Mouse (Mus musculus): ENCODE measurements at regions not wholly inside any gene's neighbourhood (a gene's known extent, or its start where the extent isn't known, plus 50 kb on each side); places are given as distances from the start of the nearest gene placed in this dataset.

DNA sequence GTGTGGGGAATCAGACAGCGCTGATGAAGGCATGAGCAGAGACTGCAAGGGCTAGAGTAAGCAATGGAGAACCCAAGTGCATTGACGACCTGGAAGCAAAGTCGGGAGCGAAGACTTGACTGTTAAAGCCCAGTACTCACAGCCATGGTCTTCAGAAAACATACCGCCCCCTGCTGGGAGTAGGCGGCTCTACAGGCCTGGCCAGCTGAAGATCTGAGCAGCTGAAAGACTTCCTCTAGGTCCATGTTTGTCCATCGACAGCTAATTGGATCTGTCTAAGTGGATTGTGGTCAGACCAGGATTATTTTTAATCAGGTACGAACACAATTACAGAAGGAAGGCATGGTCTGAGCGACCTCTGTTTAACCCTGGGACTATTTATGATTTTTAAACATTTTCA, 230.0 kb downstream of the Slc30a10 start:
- H3K27ac ChIP-seq (ENCODE audit: insufficient read depth, low read depth, low read length, poor library complexity, severe bottlenecking) = no peak overlapping the region
- DNase-seq (ENCODE audit: low read depth, low spot score) = peak; percentile 27
- H3K9me3 ChIP-seq (ENCODE audit: control insufficient read depth, insufficient read depth, low read depth, low read length) = no peaks in the 10 kb centered on the region
- TF ChIP-seq ZC3H11A (IDR thresholded peaks at IDR 0.05; ENCODE audit: borderline replicate concordance, low read depth, low read length) = no peak
- no peak for TF ChIP-seq MAFK (IDR thresholded peaks at IDR 0.05; ENCODE audit: insufficient read depth, low read depth, low read length)
- no peak for TF ChIP-seq CHD2 (IDR thresholded peaks at IDR 0.05; ENCODE audit: low read depth, low read length)
- no peak for TF ChIP-seq HCFC1 (IDR thresholded peaks at IDR 0.05; ENCODE audit: borderline replicate concordance, insufficient read depth, low read length)
- TF ChIP-seq ZNF384 (IDR thresholded peaks at IDR 0.05; ENCODE audit: low read depth, low read length) = no peak
- no peaks in the 10 kb centered on the region for H3K36me3 ChIP-seq (ENCODE audit: control insufficient read depth, insufficient read depth, low read length, poor library complexity, severe bottlenecking)
- H3K4me3 ChIP-seq (ENCODE audit: insufficient read depth in 1 of 2, low read depth in 1 of 2, low read length in 2 of 2, poor library complexity in 1 of 2, severe bottlenecking in 1 of 2) = no peak overlapping the region
- no peak overlapping the region for H3K9ac ChIP-seq (ENCODE audit: insufficient read depth, low read depth, low read length, poor library complexity, severe bottlenecking)
- H3K4me1 ChIP-seq (ENCODE audit: control insufficient read depth in 2 of 2, insufficient read depth in 2 of 2, low read length in 2 of 2, poor library complexity in 1 of 2) = no peaks in the 10 kb centered on the region
- in situ Hi-C loops (cut with MboI; ENCODE audit: low sequenced_read_pairs in 2 of 2, unreplicated experiment in 2 of 2) = no loop called here

DNA sequence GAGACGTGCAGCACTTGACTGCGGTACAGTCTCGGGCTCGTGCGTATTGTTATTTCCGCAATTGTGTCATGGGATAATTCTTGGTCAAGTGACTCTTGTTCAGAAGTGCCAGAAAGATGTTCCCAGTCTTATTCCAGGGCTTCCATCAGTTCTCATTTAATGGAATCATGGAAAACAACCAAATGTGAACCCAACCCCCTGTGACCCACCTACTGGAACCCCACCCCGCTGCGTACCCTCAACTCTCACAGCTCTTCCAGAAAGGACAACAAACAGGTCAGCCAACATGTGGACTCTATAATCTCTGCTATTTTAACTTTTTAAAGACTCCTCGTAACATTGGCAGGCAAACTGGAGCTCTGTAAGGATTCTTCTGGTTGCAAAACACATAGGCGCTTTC, 233.9 kb downstream of the Slc30a10 start:
- H3K27ac ChIP-seq (ENCODE audit: insufficient read depth, low read depth, low read length, poor library complexity, severe bottlenecking) = no peak overlapping the region
- no peak for DNase-seq (ENCODE audit: low read depth, low spot score)

DNA sequence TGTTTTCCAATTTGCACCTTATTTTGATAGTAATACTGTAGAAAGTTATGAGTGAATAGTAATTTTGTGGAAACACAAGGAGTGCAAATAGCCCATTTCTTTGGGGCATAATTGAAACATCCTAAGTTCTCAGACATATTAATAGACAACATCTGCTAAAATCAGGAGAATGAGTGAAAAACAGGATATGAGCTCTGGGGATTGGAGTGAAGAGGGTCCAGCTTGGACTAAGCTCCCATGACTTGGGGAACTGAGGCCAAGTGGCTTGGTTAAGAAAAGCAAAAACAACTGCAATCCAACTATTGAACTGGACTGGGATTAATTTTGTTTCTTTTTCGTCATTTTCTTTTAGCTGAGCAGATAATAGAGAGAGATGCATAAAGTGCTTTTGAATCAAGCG, 240.7 kb downstream of the Slc30a10 start:
- no peak overlapping the region for H3K4me3 ChIP-seq (ENCODE audit: insufficient read depth in 1 of 2, low read depth in 1 of 2, low read length in 2 of 2, poor library complexity in 1 of 2, severe bottlenecking in 1 of 2)
- no peak for TF ChIP-seq ZC3H11A (IDR thresholded peaks at IDR 0.05; ENCODE audit: borderline replicate concordance, low read depth, low read length)
- no peak for DNase-seq (ENCODE audit: low read depth, low spot score)
- H3K9ac ChIP-seq (ENCODE audit: insufficient read depth, low read depth, low read length, poor library complexity, severe bottlenecking) = no peak overlapping the region
- in situ Hi-C loops (cut with MboI; ENCODE audit: low sequenced_read_pairs in 2 of 2, unreplicated experiment in 2 of 2) = no loop called here
- no peak overlapping the region for H3K27ac ChIP-seq (ENCODE audit: insufficient read depth, low read depth, low read length, poor library complexity, severe bottlenecking)
- no peaks in the 10 kb centered on the region for H3K4me1 ChIP-seq (ENCODE audit: control insufficient read depth in 2 of 2, insufficient read depth in 2 of 2, low read length in 2 of 2, poor library complexity in 1 of 2)
- H3K36me3 ChIP-seq (ENCODE audit: control insufficient read depth, insufficient read depth, low read length, poor library complexity, severe bottlenecking) = no peaks in the 10 kb centered on the region
- H3K9me3 ChIP-seq (ENCODE audit: control insufficient read depth, insufficient read depth, low read depth, low read length) = no peaks in the 10 kb centered on the region

More for the DNA sequence above, 233.9 kb downstream of the Slc30a10 start:
- in situ Hi-C loops (cut with MboI; ENCODE audit: low sequenced_read_pairs in 2 of 2, unreplicated experiment in 2 of 2) = no loop called here
- H3K4me3 ChIP-seq (ENCODE audit: insufficient read depth in 1 of 2, low read depth in 1 of 2, low read length in 2 of 2, poor library complexity in 1 of 2, severe bottlenecking in 1 of 2) = no peak overlapping the region
- no peaks in the 10 kb centered on the region for H3K36me3 ChIP-seq (ENCODE audit: control insufficient read depth, insufficient read depth, low read length, poor library complexity, severe bottlenecking)
- H3K9ac ChIP-seq (ENCODE audit: insufficient read depth, low read depth, low read length, poor library complexity, severe bottlenecking) = no peak overlapping the region
- H3K9me3 ChIP-seq (ENCODE audit: control insufficient read depth, insufficient read depth, low read depth, low read length) = no peaks in the 10 kb centered on the region
- H3K4me1 ChIP-seq (ENCODE audit: control insufficient read depth in 2 of 2, insufficient read depth in 2 of 2, low read length in 2 of 2, poor library complexity in 1 of 2) = no peaks in the 10 kb centered on the region
- no peak for TF ChIP-seq HCFC1 (IDR thresholded peaks at IDR 0.05; ENCODE audit: borderline replicate concordance, insufficient read depth, low read length)
- TF ChIP-seq ZC3H11A (IDR thresholded peaks at IDR 0.05; ENCODE audit: borderline replicate concordance, low read depth, low read length) = no peak
- TF ChIP-seq MAFK (IDR thresholded peaks at IDR 0.05; ENCODE audit: insufficient read depth, low read depth, low read length) = no peak
- no peak for TF ChIP-seq CHD2 (IDR thresholded peaks at IDR 0.05; ENCODE audit: low read depth, low read length)
- TF ChIP-seq ZNF384 (IDR thresholded peaks at IDR 0.05; ENCODE audit: low read depth, low read length) = no peak

DNA sequence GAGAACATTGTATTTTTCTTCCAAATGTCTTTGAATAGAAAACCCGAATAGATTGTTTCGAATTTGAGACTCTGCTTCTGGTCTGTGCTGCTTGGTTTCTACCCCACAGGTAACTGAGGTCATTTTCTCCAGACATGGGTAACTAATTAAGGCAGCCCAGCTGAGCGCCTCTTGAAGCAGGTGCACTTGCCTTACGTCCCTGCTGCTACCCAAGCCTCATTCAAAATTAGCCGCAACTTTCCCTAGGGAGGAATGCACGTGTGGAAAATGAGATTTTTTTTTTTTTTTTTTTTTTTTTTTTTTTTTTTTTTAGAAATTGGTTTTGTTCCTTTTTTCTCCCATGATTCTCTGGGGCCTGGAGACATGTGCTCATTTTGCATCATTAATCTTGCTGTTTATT, 245.1 kb downstream of the Slc30a10 start:
- TF ChIP-seq CHD2 (IDR thresholded peaks at IDR 0.05; ENCODE audit: low read depth, low read length) (no peak), ZC3H11A (IDR thresholded peaks at IDR 0.05; ENCODE audit: borderline replicate concordance, low read depth, low read length) (no peak), HCFC1 (IDR thresholded peaks at IDR 0.05; ENCODE audit: borderline replicate concordance, insufficient read depth, low read length) (no peak), MAFK (IDR thresholded peaks at IDR 0.05; ENCODE audit: insufficient read depth, low read depth, low read length) (no peak), ZNF384 (IDR thresholded peaks at IDR 0.05; ENCODE audit: low read depth, low read length) (no peak)
- DNase-seq (ENCODE audit: low read depth, low spot score) = no peak
- Histone ChIP-seq H3K4me1 (ENCODE audit: control insufficient read depth in 2 of 2, insufficient read depth in 2 of 2, low read length in 2 of 2, poor library complexity in 1 of 2) (no peaks in the 10 kb centered on the region), H3K4me3 (ENCODE audit: insufficient read depth in 1 of 2, low read depth in 1 of 2, low read length in 2 of 2, poor library complexity in 1 of 2, severe bottlenecking in 1 of 2) (no peak overlapping the region), H3K27ac (ENCODE audit: insufficient read depth, low read depth, low read length, poor library complexity, severe bottlenecking) (no peak overlapping the region), H3K9ac (ENCODE audit: insufficient read depth, low read depth, low read length, poor library complexity, severe bottlenecking) (no peak overlapping the region), H3K9me3 (ENCODE audit: control insufficient read depth, insufficient read depth, low read depth, low read length) (no peaks in the 10 kb centered on the region), H3K36me3 (ENCODE audit: control insufficient read depth, insufficient read depth, low read length, poor library complexity, severe bottlenecking) (no peaks in the 10 kb centered on the region)
- in situ Hi-C loops (cut with MboI; ENCODE audit: low sequenced_read_pairs in 2 of 2, unreplicated experiment in 2 of 2) = no loop called here

DNA sequence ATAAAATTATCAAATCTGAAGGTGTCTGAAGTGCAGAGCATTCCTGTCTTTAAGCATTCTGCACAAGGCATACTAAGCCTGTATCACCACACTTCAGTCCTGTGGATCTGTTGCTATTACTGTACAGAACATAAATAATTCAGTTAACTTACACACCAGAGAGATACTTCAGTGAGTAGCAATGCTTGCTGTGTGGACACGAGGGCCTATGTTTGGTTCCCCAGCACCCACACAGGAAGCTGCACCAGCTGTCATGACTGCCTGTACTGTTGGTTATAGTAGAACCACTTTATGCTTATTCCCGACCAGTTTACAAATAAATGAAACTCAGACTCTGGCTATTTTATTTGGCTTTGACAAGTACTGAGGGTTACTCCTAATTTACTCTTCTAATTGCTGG, 271.7 kb downstream of the Slc30a10 start:
- no peak for DNase-seq (ENCODE audit: low read depth, low spot score)
- Histone ChIP-seq H3K4me1 (ENCODE audit: control insufficient read depth in 2 of 2, insufficient read depth in 2 of 2, low read length in 2 of 2, poor library complexity in 1 of 2) (no peaks in the 10 kb centered on the region), H3K4me3 (ENCODE audit: insufficient read depth in 1 of 2, low read depth in 1 of 2, low read length in 2 of 2, poor library complexity in 1 of 2, severe bottlenecking in 1 of 2) (no peak overlapping the region), H3K9ac (ENCODE audit: insufficient read depth, low read depth, low read length, poor library complexity, severe bottlenecking) (no peak overlapping the region), H3K27ac (ENCODE audit: insufficient read depth, low read depth, low read length, poor library complexity, severe bottlenecking) (no peak overlapping the region), H3K36me3 (ENCODE audit: control insufficient read depth, insufficient read depth, low read length, poor library complexity, severe bottlenecking) (no peaks in the 10 kb centered on the region), H3K9me3 (ENCODE audit: control insufficient read depth, insufficient read depth, low read depth, low read length) (no peaks in the 10 kb centered on the region)
- in situ Hi-C loops (cut with MboI; ENCODE audit: low sequenced_read_pairs in 2 of 2, unreplicated experiment in 2 of 2) = no loop called here
- no peak for TF ChIP-seq MAFK (IDR thresholded peaks at IDR 0.05; ENCODE audit: insufficient read depth, low read depth, low read length)
- TF ChIP-seq ZNF384 (IDR thresholded peaks at IDR 0.05; ENCODE audit: low read depth, low read length) = no peak
- no peak for TF ChIP-seq ZC3H11A (IDR thresholded peaks at IDR 0.05; ENCODE audit: borderline replicate concordance, low read depth, low read length)
